Mouse (Mus musculus) forebrain, embryonic 16.5 days (tissue): ENCODE measurements around the gene Spef1. TPM values are rescaled to one million over a fixed set of nuclear protein-coding genes. Genes with fewer than 3 reads are reported as not detected.

ENCODE experiments used
- ATAC-seq: fragments of 200-750 bp; cut with Nextera tagmentation; 2 replicates; pipeline ENCODE4 v1.8.0; 2017; ENCODE audit warnings: mild to moderate bottlenecking, moderate library complexity
- H3K27ac ChIP-seq: fragments of 300-500 bp; sonication (generic); 2 replicates; pipeline ENCODE4 v1.5.1; 2014; ENCODE audit warnings: low read length, control low read depth
- H3K27me3 ChIP-seq: fragments of 300-500 bp; sonication (generic); replicated peaks from 2 replicates; pipeline ENCODE4 v1.6.1; 2014; ENCODE audit warnings: low read length; ENCODE audit not compliant: control insufficient read depth, insufficient read depth
- H3K36me3 ChIP-seq: fragments of 300-500 bp; sonication (generic); 2 replicates; pipeline ENCODE4 v1.6.1; 2014; ENCODE audit not compliant: control insufficient read depth, insufficient read depth
- H3K4me1 ChIP-seq: fragments of 300-500 bp; sonication (generic); replicated peaks from 2 replicates; pipeline ENCODE4 v1.6.1; 2014; ENCODE audit warnings: low read length; ENCODE audit not compliant: control insufficient read depth, insufficient read depth
- H3K4me2 ChIP-seq: fragments of 300-500 bp; sonication (generic); 2 replicates; pipeline ENCODE4 v1.6.1; 2014; ENCODE audit warnings: mild to moderate bottlenecking, low read length, control low read depth
- H3K4me3 ChIP-seq: fragments of 300-500 bp; sonication (generic); replicated peaks from 2 replicates; pipeline ENCODE4 v1.5.1; 2014; ENCODE audit warnings: mild to moderate bottlenecking, low read length, control low read depth
- H3K9ac ChIP-seq: fragments of 300-500 bp; sonication (generic); replicated peaks from 2 replicates; pipeline ENCODE4 v1.6.1; 2014; ENCODE audit warnings: low read depth, low read length, control low read depth
- H3K9me3 ChIP-seq: fragments of 300-500 bp; sonication (generic); 2 replicates; pipeline ENCODE4 v1.6.1; 2016; ENCODE audit warnings: low read length; ENCODE audit not compliant: control insufficient read depth
- WGBS: fragments of 180-500 bp; shearing (Covaris S2); extraction: QIAGEN DNeasy Blood & Tissue Kit; methylation state at CpG from one replicate; pipeline ENCODE4 v1.1.7; 2014; 5-methylcytosine and 5-hydroxymethylcytosine counted together
- polyA plus RNA-seq: library from polyadenylated mRNA; unstranded; fragments of >200 nt; fragmentation: Nextera tagmentation; extraction: Ambion mirVana; gene quantifications from 2 replicates; pipeline ENCODE4 v1.2.1, GENCODE M21; 2015

The Spef1 gene
- polyA plus RNA-seq, 1 experiment from 2014 or later, result 12.6 TPM

DNA sequence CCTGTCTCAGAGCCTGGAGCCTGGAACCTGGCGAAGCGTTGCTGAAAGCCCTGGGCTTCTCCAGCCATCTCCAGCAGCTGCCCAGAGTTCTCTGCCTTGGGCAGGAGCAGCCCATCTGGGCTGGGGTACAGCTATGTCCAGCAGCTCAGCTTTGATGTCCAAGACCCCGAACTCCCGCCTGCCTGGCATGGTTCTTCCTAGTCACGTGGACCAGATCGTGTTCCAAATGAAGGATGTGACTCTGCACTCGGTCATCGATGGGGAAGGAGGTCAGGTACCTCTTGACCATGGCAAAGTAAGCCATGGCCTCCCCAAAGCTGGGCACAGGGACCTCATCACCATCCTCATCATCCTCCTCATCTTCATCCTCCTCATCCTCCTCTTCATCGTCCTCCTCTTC lies 9.2 kb downstream of the Spef1 start:
- H3K27ac ChIP-seq, result no peak overlapping the region
- H3K9me3 ChIP-seq, result no peaks in the 10 kb centered on the region
- H3K4me2 ChIP-seq, result peak overlapping the region; percentile 97
- H3K9ac ChIP-seq, result no peak overlapping the region; the same call in 1 of the 2 replicates
- H3K4me3 ChIP-seq, result peak overlapping the region; percentile 81
- no peak for ATAC-seq
- 85% methylated on average over 9 of the region's 9 CpGs for WGBS
- H3K4me1 ChIP-seq, result peaks cover 38% of the 10 kb centered on the region
- no peaks in the 10 kb centered on the region for H3K36me3 ChIP-seq
- no peaks in the 10 kb centered on the region for H3K27me3 ChIP-seq

DNA sequence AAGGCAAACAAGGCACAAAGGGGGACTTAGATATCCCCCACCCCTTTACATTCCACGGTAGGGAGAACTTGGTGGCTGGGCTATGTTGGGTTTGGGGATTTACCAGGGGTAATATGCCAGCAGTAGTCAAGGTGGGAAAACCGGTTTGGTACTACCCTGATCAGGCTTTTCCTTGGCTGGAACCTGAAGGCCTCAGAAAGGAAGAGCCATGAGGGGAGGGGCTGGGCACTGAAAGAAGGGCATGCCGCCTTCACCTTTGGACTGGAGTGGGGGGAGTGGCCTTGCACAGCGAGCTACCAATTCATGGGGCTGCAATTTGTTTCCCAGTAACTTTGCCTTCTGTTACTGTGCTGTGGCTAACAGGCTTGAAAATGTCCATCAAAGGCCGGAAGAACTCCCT lies 10.6 kb downstream of the Spef1 start:
- WGBS, result 67% methylated on average over 5 of the region's 5 CpGs
- Histone ChIP-seq H3K9ac (no peak overlapping the region), H3K4me1 (peaks cover 38% of the 10 kb centered on the region), H3K4me3 (no peak overlapping the region), H3K27ac (no peak overlapping the region), H3K4me2 (no peak overlapping the region), H3K27me3 (peaks cover 10% of the 10 kb centered on the region), H3K36me3 (0 out of 2 replicates have a peak, but pooled peaks cover 2% of the 10 kb centered on the region), H3K9me3 (no peaks in the 10 kb centered on the region)
- no peak for ATAC-seq

DNA sequence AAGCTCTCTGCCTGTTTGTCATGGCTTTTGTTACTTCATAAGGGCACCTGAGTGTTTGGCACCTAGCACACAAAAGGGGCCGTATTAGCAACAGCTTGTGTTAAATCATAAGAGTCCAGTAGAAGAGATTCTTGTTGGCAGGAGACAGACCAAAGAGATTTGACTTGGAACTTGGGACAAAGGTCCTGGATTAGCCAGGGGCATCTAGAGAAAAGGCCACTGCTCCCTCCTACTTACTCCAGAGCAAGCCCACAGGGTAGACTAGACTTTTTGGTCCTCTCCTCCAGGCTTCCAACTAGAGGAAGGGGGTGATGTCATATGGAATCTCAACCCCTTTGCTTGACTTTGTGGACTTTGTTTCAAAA lies 11.2 kb downstream of the Spef1 start:
- H3K4me1 ChIP-seq, result peaks cover 38% of the 10 kb centered on the region
- no peak for ATAC-seq
- no peak overlapping the region for H3K4me3 ChIP-seq
- 87% methylated on average over 1 of the region's 1 CpGs for WGBS
- peaks cover 11% of the 10 kb centered on the region for H3K27me3 ChIP-seq
- no peak overlapping the region for H3K27ac ChIP-seq
- H3K9ac ChIP-seq, result no peak overlapping the region
- 0 out of 2 replicates have a peak, but pooled peaks cover 2% of the 10 kb centered on the region for H3K36me3 ChIP-seq
- no peaks in the 10 kb centered on the region for H3K9me3 ChIP-seq
- H3K4me2 ChIP-seq, result no peak overlapping the region

DNA sequence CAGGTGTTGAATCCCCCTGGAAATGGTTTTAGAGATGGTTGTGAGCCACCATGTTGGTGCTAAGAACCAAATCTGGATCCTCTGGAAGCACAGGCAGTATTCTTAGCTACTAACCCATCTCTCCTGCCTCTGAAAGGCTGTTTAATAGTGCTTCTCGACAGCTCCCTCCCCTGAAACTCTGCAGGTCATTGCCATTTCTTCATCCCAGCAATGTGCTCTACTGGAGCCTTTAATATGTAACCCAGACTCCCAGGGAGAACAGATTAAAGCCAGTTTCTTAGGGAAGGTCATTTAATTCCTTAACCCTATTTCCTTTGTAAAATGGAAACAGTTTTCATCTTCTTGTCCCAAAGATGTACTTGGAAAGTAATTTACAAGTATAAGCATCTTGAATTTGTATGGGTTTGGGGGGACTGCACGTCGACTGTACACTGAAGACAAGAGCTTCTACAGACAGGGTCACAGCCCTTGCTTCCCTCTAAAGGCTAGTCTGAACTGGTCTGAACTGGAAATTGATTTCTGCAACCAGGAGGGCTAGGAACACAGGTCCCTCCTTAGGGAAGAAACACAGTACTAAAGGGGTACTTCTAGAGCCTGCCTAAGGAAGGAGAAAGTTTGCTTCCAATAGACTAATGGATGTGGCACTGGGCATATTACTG lies 11.7 kb downstream of the Spef1 start:
- peaks cover 38% of the 10 kb centered on the region for H3K4me1 ChIP-seq
- no peak overlapping the region for H3K4me2 ChIP-seq
- no peak overlapping the region for H3K27ac ChIP-seq

DNA sequence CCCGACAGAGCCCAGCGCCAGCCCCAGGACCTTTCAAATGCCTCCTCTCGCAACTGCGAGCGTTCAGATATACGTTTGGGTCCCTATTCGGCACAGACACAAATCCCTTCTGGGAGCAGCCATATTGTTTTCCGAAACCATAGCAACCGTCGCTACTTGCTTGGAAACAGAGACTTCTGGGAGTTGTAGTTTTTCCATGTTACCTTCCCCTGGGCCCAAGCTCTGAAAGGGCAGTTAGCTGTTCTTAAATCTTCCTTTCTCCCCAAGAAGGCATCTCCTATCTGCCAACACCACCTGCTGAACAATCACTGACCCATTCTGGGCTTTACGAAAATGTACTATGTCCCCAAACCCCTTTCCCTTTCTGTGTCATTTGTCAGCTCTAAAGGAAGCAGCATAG lies 12.4 kb downstream of the Spef1 start:
- peaks cover 14% of the 10 kb centered on the region for H3K27me3 ChIP-seq
- 0 out of 2 replicates have a peak, but pooled peaks cover 2% of the 10 kb centered on the region for H3K36me3 ChIP-seq
- ATAC-seq, result peak; percentile 79
- H3K9me3 ChIP-seq, result no peaks in the 10 kb centered on the region
- peak overlapping the region; percentile 87 for H3K4me2 ChIP-seq
- peak overlapping the region; percentile 45 for H3K4me3 ChIP-seq
- WGBS, result 5% methylated on average over 11 of the region's 11 CpGs
- H3K9ac ChIP-seq, result peak overlapping the region; percentile 38; the same call in 1 of the 2 replicates
- H3K27ac ChIP-seq, result no peak overlapping the region
- peaks cover 38% of the 10 kb centered on the region for H3K4me1 ChIP-seq

More for the DNA sequence above, 11.7 kb downstream of the Spef1 start:
- H3K9ac ChIP-seq, result no peak overlapping the region
- H3K36me3 ChIP-seq, result 0 out of 2 replicates have a peak, but pooled peaks cover 2% of the 10 kb centered on the region
- peaks cover 14% of the 10 kb centered on the region for H3K27me3 ChIP-seq
- WGBS, result 66% methylated on average over 3 of the region's 3 CpGs
- no peak overlapping the region for H3K4me3 ChIP-seq
- no peak for ATAC-seq
- H3K9me3 ChIP-seq, result no peaks in the 10 kb centered on the region

DNA sequence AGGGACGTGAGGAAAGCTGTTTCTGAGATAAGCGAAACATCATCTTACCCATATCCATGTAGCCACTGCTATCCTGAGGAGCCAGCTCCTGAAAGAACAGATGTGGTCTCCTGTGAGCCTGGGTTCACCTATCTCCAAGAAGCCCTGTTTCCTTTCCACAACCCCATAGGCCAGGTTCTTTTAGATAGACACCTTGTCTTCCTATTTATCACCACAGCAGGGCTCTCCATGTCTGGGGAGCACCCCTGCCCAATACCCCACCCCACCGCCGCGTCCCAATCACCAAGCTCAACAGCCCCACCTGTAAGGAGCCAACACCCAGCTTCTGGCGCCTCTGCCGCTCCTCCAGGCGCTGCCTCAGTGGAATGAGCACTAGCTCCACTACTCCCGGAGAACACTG lies 14.8 kb downstream of the Spef1 start:
- H3K4me3 ChIP-seq, result no peak overlapping the region
- 52% methylated on average over 9 of the region's 9 CpGs for WGBS

DNA sequence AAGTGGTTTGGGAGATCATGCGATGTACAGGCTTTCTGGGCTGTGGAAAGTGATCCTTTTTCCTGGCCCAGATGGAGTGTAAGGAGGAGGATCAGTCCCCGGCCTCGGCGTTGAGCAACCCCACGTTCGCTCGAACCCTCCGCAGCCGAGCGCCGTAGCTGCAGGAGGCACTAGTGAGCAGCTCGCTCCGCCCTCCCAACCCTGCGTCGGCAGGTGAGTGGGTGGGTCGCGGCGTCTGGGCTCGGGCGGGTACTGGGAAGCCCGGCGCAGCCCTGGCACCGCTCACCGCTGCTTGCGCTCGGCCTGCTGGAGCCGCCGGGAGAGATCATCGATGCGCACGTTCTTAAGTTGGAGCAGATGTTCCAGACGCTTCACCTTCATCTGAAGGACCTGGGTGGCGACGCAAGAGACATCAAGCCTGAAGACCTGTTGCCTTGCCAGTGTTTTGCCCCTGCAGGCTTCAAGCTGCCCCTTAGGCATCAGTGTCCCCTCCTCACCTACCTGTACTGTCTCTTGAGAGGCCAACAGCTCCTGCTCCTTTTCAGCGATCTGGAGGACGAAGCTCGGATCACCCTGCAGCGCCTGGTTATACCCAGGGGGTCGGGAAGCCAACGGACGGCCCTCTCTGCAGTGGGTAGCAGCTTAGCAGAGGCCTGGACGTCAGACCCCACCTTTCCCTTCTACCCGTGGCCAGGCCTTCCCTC lies 15.5 kb downstream of the Spef1 start:
- Histone ChIP-seq H3K9ac (0 out of 2 replicates have a peak overlapping the region, but pooled peaks have one; percentile 15), H3K4me1 (peaks cover 16% of the 10 kb centered on the region), H3K4me3 (no peak overlapping the region), H3K9me3 (no peaks in the 10 kb centered on the region), H3K4me2 (0 out of 2 replicates have a peak overlapping the region, but pooled peaks have one; percentile 8), H3K27me3 (peaks cover 14% of the 10 kb centered on the region), H3K27ac (no peak overlapping the region), H3K36me3 (0 out of 2 replicates have a peak, but pooled peaks cover 2% of the 10 kb centered on the region)
- 16% methylated on average over 43 of the region's 43 CpGs for WGBS
- no peak for ATAC-seq

More for the DNA sequence above, 14.8 kb downstream of the Spef1 start:
- peaks cover 14% of the 10 kb centered on the region for H3K27me3 ChIP-seq
- H3K36me3 ChIP-seq, result 0 out of 2 replicates have a peak, but pooled peaks cover 2% of the 10 kb centered on the region
- H3K4me2 ChIP-seq, result no peak overlapping the region
- no peak overlapping the region for H3K27ac ChIP-seq
- H3K4me1 ChIP-seq, result peaks cover 24% of the 10 kb centered on the region
- H3K9me3 ChIP-seq, result no peaks in the 10 kb centered on the region
- no peak for ATAC-seq
- H3K9ac ChIP-seq, result no peak overlapping the region

DNA sequence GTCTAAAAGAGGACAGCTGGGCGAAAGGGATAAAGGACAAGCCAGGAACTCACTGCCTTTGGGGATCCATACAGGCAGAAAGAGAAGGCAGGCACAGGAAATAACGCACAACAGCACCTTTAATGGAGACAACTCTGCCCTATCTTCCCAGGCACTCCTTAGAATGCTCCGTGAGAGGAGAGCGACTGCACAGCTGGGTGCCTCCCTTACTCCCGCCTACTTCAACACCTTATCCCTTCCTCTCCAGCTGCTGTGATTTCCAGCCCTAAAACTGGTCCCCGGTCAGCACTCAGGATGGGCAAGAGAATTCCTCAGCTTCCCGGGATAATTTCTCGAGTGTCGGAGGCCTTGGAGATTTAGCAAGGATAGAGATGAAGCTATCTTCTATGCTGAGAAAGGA lies 16.1 kb downstream of the Spef1 start:
- Histone ChIP-seq H3K9ac (no peak overlapping the region), H3K27ac (no peak overlapping the region), H3K27me3 (peaks cover 14% of the 10 kb centered on the region), H3K4me3 (no peak overlapping the region), H3K9me3 (no peaks in the 10 kb centered on the region), H3K4me1 (peaks cover 11% of the 10 kb centered on the region), H3K4me2 (no peak overlapping the region), H3K36me3 (0 out of 2 replicates have a peak, but pooled peaks cover 2% of the 10 kb centered on the region)
- ATAC-seq, result no peak
- 21% methylated on average over 9 of the region's 9 CpGs for whole genome bisulfite sequencing

DNA sequence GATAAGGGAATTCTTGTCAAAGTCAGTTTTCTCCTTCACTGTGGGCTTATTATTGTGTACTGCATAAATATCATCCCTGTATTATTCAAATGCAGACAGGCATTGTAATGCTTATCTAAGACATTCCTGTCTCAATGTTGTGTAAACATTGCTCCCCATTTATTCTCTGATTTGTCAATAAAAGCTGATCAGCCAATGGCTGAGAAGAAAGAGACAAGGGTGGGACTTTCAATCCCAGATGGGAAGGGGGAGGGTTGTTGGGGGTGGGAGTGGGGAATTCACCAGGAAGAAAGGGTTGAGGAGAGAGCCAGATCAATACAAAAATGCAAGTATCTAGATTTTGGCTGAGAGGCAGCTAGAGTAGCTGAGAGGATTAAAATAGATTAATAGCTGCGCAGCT lies 18.2 kb downstream of the Spef1 start:
- H3K4me3 ChIP-seq, result no peak overlapping the region
- no peak overlapping the region for H3K4me2 ChIP-seq
- no peak overlapping the region for H3K9ac ChIP-seq
- 0 out of 2 replicates have a peak, but pooled peaks cover 2% of the 10 kb centered on the region for H3K36me3 ChIP-seq
- WGBS, result 59% methylated on average over 1 of the region's 1 CpGs
- H3K27ac ChIP-seq, result no peak overlapping the region
- no peaks in the 10 kb centered on the region for H3K9me3 ChIP-seq
- peaks cover 4% of the 10 kb centered on the region for H3K4me1 ChIP-seq
- ATAC-seq, result peak; percentile 32; the same call in 1 of the 2 replicates
- peaks cover 14% of the 10 kb centered on the region for H3K27me3 ChIP-seq
